Mouse (Mus musculus): Measurements from ENCODE around the gene Stam. TPM values are rescaled to one million over a fixed set of nuclear protein-coding genes. Genes with fewer than 3 reads are reported as not detected.
A peak's percentile ranks its signal among the peaks of the same experiment; 100 is the strongest.
"Not testable (repeated sequence)": the region's sequence is repeated elsewhere in the genome, so short reads cannot be mapped to it uniquely, and the experiment has no call there.

Gene Stam
- polyA plus RNA-seq, 1 experiment from 2014 or later: 81.1 TPM

DNA sequence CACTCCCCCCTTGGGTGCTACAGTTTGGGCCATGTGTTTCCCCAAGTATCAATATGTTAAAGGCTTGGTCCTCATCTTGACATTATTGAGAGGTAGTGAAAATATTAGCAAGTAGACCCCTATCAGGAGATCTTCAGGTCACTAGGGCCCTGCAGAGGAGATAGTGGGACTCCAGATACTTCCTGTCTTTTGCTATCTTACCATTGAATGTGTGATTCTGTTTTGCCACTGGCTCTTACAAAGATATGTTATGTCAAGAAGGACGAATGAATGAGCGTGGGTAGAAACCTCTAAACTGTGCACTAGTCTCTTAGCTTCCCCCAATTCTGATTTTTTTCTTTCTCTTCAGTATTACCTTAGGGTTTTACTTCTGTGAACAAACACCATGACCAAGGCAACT, 4.9 kb upstream of the Stam start:
- no peak for DNase-seq (ENCODE audit: low spot score)
- no peaks in the 10 kb centered on the region for H3K9me3 ChIP-seq
- no peaks in the 10 kb centered on the region for H3K27me3 ChIP-seq (ENCODE audit: insufficient read depth, poor library complexity, severe bottlenecking)
- no peaks in the 10 kb centered on the region for H3K36me3 ChIP-seq
- no peak overlapping the region for H3K27ac ChIP-seq
- WGBS: 84% methylated on average over 2 of the region's 2 CpGs
- no peak overlapping the region for H3K4me3 ChIP-seq
- H3K4me1 ChIP-seq (replicated peaks): peaks cover 8% of the 10 kb centered on the region; the same call in 1 of the 2 replicates

DNA sequence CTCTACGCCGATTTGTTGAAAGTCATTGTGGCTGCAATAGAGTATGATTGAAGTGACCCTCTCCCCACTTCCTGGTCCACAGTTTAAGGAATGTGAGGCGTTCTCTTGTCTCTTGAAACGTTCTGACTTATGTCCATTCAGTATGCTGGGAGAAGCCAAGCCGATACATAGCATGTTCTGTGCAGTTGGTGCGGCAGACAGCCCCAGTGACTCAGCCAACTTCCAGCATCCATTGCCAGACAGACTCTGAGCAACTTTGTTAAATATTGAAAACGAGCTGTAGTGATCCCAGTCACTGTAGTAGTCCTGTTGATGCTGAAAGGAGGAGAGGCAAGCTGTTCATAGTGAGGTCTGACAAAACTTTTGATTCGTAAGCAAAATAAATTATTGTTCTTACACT, 3.4 kb upstream of the Stam start:
- Histone ChIP-seq H3K27me3 (ENCODE audit: insufficient read depth, poor library complexity, severe bottlenecking) (no peaks in the 10 kb centered on the region), H3K27ac (no peak overlapping the region), H3K4me3 (no peak overlapping the region), H3K9me3 (no peaks in the 10 kb centered on the region), H3K4me1 (replicated peaks) (peaks cover 14% of the 10 kb centered on the region), H3K36me3 (no peaks in the 10 kb centered on the region)
- DNase-seq (ENCODE audit: low spot score): no peak
- 83% methylated on average over 8 of the region's 8 CpGs for WGBS

DNA sequence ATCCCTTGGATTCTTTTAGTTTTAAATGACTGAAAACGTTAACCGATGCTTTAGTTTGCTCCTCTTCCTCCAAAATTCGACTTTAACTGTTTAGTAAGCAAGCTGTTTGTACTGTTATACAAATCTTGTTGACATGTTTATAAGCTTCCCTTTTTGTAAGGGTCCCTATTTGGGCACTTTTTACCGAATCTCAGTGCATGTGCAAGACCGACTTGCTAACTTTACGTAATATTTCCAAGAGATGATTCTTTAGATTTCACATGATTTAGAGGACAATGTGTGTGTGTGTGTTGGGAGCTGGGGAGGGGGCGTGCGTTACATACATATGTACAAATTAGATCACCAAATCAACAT, 913 bp upstream of the Stam start:
- Histone ChIP-seq H3K27ac (peak overlapping the region; percentile 100), H3K27me3 (ENCODE audit: insufficient read depth, poor library complexity, severe bottlenecking) (no peaks in the 10 kb centered on the region), H3K36me3 (no peaks in the 10 kb centered on the region), H3K4me1 (replicated peaks) (peaks cover 24% of the 10 kb centered on the region), H3K9me3 (no peaks in the 10 kb centered on the region), H3K4me3 (peak overlapping the region; percentile 87)
- WGBS: 27% methylated on average over 8 of the region's 8 CpGs
- no peak for DNase-seq (ENCODE audit: low spot score)

DNA sequence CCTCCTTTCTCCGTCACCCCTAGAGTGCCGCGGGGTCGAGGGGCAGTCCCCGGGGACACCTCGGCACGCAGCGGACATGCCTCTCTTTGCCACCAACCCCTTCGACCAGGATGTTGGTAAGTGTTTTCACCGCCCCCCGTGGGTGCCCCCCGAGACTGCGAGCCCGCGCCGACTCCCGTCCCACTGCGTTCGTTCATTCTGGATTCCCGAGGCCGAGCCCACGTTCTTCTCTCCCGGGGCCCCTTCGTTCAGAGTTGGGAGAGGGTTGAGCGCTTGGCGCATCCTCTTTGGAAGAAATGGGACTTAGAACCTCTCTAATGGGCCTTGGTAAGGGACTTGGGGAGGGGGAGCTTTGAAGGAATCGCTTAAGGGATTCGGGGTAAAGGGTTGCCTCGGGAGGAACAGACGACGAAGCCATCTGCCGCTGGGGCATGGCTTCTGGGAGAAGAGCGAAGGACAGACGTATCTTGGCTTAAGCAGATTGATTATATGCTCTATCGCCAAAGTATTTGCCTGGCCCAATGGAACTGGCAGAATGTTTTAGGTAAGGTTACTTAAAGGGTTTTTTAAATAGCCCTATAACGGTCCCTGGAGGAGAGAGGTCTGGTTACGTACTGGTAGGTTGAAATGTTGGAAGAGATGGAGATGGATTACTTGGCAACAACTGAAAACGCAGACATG, 463 bp downstream of the Stam start:
- Histone ChIP-seq H3K27me3 (ENCODE audit: insufficient read depth, poor library complexity, severe bottlenecking) (no peaks in the 10 kb centered on the region), H3K36me3 (no peaks in the 10 kb centered on the region), H3K9me3 (no peaks in the 10 kb centered on the region), H3K4me3 (peak overlapping the region; percentile 87), H3K27ac (peak overlapping the region; percentile 100), H3K4me1 (replicated peaks) (peaks cover 24% of the 10 kb centered on the region)
- no peak for DNase-seq (ENCODE audit: low spot score)
- under 1% methylated on average over 38 of the region's 38 CpGs for WGBS

DNA sequence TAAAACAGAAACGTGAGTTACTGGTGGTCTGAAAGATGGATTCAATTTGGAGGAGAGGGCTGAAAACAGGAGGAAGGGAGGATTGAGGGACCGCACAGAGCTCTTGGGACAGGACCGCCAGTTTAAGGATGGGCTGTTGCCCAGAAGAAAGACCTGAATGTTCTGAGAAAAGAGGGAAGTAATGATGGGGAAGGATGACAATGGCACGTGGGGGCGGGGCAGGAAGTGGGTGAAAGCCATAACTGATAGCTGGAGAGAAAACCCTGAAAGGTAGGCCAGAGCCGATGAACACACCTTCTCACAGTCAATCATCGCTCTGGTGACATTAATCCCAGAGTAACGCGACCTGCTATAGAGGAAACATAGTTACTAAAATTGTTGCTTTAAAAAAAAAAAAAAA, 4.6 kb downstream of the Stam start:
- H3K4me1 ChIP-seq (replicated peaks): peaks cover 17% of the 10 kb centered on the region
- not testable (repeated sequence) for DNase-seq (ENCODE audit: low spot score); H3K27ac ChIP-seq; H3K27me3 ChIP-seq (ENCODE audit: insufficient read depth, poor library complexity, severe bottlenecking); H3K4me3 ChIP-seq; H3K36me3 ChIP-seq; H3K9me3 ChIP-seq
- WGBS: 91% methylated on average over 9 of the region's 9 CpGs

DNA sequence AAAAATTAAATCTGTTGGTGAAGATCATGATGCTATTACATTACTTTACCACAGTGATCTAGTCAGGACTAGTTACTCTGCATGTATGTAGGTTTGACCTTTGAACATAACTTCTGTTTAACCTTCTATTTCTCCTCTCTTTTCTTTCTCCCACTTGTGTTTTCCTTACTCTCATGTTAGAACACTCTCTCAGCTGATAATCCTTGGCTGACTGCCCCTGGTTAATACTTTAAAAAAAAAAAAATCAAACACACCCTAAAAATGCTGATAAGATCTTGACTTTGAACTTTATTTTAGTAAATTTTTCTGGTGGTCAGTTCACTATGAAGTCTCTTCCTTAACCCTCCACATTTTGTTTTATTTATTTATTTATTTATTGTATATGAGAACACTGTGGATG, 26.6 kb downstream of the Stam start:
- no peak for DNase-seq (ENCODE audit: low spot score)
- no peak overlapping the region for H3K27ac ChIP-seq
- no peak overlapping the region for H3K4me3 ChIP-seq
- H3K27me3 ChIP-seq (ENCODE audit: insufficient read depth, poor library complexity, severe bottlenecking): no peaks in the 10 kb centered on the region
- peaks cover 39% of the 10 kb centered on the region for H3K36me3 ChIP-seq
- no peaks in the 10 kb centered on the region for H3K4me1 ChIP-seq (replicated peaks)
- peaks cover 14% of the 10 kb centered on the region for H3K9me3 ChIP-seq

DNA sequence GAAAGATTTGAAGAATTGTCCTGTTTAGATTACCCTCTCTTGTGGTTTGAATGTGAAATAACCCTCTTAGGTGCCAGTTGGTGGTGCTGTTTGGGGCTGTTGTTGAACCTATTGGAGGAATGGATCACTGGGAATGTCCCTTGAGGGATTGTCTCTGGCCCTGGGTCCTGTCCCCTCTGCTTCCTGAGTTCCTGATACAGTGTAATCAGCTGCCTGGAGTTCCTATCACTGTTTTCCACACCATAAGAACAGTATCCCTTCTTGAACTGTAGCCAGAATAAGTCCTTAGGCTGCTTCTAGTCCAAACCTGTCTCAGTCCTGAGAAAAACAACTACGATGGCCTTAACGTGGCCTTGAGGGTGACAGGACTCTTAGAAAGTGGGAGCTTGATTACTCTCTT, 28.7 kb downstream of the Stam start:
- 0 out of 2 replicates have a peak, but pooled peaks cover 3% of the 10 kb centered on the region for H3K9me3 ChIP-seq
- H3K4me3 ChIP-seq: no peak overlapping the region
- H3K27me3 ChIP-seq (ENCODE audit: insufficient read depth, poor library complexity, severe bottlenecking): no peaks in the 10 kb centered on the region
- H3K4me1 ChIP-seq (replicated peaks): no peaks in the 10 kb centered on the region
- DNase-seq (ENCODE audit: low spot score): no peak
- H3K27ac ChIP-seq: no peak overlapping the region
- H3K36me3 ChIP-seq: peaks cover 28% of the 10 kb centered on the region
- WGBS: 92% methylated on average over 2 of the region's 2 CpGs

DNA sequence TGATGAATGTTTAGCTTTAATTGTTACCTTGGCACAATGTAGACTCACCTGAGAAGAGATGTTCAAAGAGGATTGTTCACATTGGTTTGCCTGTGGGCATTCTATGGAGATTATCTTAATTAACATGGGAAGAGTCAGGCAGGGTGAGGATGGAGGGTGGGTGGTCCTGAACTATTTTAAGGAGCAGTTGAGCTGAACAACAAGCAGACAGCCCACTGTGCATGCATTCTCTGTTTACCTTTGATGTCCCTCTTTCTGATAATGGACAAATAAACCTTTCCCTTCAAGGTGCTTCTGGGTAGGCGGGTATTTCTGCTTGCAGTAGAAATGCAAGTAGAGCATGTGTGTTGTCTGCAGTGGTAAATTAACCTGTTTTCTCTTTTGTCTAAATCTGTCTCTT, 30.0 kb downstream of the Stam start:
- no peak overlapping the region for H3K4me3 ChIP-seq
- WGBS: 92% methylated on average over 1 of the region's 1 CpGs
- peaks cover 32% of the 10 kb centered on the region for H3K36me3 ChIP-seq
- no peaks in the 10 kb centered on the region for H3K9me3 ChIP-seq
- H3K4me1 ChIP-seq (replicated peaks): no peaks in the 10 kb centered on the region
- no peak for DNase-seq (ENCODE audit: low spot score)
- no peaks in the 10 kb centered on the region for H3K27me3 ChIP-seq (ENCODE audit: insufficient read depth, poor library complexity, severe bottlenecking)
- H3K27ac ChIP-seq: no peak overlapping the region

DNA sequence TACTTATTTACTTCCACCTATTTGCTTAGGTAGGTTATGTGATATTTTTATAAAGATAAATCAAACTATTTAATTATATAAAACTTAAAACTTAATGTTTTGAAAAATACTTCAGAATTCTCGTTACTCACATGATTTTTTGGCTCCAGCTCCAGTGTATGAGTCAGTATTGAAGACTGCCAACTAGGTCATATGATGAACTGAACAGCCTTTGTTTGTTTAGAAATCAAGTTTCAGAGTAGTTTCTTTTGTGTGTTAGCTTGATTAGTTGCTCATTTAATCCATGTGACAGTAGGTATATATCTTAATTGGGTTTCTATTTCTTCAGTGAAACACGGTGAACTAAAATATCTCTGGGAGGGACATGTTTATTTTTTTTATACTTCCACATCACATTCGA, 33.8 kb downstream of the Stam start:
- Histone ChIP-seq H3K27me3 (ENCODE audit: insufficient read depth, poor library complexity, severe bottlenecking) (no peaks in the 10 kb centered on the region), H3K9me3 (no peaks in the 10 kb centered on the region), H3K4me1 (replicated peaks) (no peaks in the 10 kb centered on the region), H3K4me3 (no peak overlapping the region), H3K36me3 (peaks cover 29% of the 10 kb centered on the region), H3K27ac (no peak overlapping the region)
- WGBS: 86% methylated on average over 3 of the region's 3 CpGs
- DNase-seq (ENCODE audit: low spot score): no peak

DNA sequence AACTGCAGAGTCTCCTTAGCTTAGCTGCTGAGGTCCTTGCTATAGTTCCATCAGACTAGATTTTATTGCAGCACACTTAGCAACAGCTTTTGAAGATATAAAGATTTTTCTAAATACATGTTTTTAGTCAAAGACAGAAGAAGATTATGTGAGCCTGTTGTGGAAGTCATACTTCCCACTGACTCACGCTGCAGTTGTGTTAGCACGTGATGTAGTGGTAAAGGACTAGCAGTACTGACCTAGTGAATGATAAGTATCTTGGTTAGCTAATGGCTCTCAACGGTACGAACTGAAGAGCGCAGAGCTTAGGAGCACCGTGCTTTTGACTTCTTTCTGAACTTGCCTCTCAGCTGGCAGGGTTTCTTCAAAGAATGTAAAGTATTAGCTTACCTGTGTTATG, 52.5 kb downstream of the Stam start:
- Histone ChIP-seq H3K36me3 (peaks cover 36% of the 10 kb centered on the region), H3K27ac (no peak overlapping the region), H3K4me3 (no peak overlapping the region), H3K9me3 (no peaks in the 10 kb centered on the region), H3K4me1 (replicated peaks) (no peaks in the 10 kb centered on the region), H3K27me3 (ENCODE audit: insufficient read depth, poor library complexity, severe bottlenecking) (no peaks in the 10 kb centered on the region)
- no peak for DNase-seq (ENCODE audit: low spot score)
- 95% methylated on average over 6 of the region's 6 CpGs for WGBS

DNA sequence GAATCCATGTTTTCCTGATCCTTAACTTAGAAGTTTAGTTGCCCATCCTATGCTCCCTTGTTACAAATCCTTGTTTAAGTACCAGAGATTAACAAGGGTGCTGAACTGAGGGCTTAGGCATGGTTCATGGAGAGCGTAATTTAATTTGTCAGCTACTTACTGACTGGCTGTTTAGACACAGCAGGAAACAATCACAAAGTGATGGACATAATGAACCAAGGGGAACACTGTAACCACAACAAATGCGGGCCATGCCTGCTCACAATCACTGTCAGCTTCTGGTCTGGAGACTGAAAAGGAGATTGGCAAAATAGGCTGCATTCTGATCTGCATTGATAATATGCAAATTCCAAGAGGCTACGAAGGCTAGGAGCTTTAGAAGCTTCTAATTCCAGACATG, 53.7 kb downstream of the Stam start:
- Histone ChIP-seq H3K27me3 (ENCODE audit: insufficient read depth, poor library complexity, severe bottlenecking) (no peaks in the 10 kb centered on the region), H3K4me1 (replicated peaks) (no peaks in the 10 kb centered on the region), H3K9me3 (no peaks in the 10 kb centered on the region), H3K36me3 (peaks cover 48% of the 10 kb centered on the region), H3K4me3 (no peak overlapping the region), H3K27ac (no peak overlapping the region)
- WGBS: 76% methylated on average over 3 of the region's 3 CpGs
- no peak for DNase-seq (ENCODE audit: low spot score)

DNA sequence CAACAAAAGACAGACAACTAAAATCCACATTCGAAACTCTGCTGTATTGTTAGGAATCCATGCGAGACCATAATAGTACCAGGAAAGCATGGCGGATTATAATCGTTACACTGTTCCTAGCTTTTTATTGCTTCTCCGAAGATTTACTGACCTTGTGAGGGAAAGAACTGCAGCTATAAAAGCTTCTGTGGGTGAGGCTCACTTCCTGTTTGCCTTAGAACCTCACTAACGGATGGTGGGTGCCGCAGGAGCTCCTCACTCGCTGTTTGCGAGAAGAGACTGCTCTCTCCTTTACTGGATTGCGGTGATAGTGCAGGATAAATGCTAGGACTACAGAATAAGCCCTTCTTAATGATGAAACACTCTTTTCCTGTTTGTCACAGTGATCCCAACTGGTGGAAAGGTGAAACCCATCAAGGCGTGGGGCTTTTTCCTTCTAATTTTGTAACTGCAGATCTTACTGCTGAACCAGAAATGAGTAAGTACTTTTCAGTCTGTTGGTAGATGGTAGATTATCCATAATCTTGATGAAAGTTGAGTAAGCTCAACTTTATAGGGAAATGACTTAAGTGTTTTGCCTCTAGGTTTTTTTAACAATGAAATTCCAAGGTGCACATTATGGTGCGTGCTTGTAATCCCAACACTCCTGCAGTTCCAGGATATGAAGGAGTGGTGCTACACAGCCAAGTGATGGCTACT, 56.9 kb downstream of the Stam start:
- Histone ChIP-seq H3K4me3 (no peak overlapping the region), H3K27me3 (ENCODE audit: insufficient read depth, poor library complexity, severe bottlenecking) (no peaks in the 10 kb centered on the region), H3K27ac (no peak overlapping the region), H3K4me1 (replicated peaks) (no peaks in the 10 kb centered on the region), H3K36me3 (peaks cover 59% of the 10 kb centered on the region), H3K9me3 (no peaks in the 10 kb centered on the region)
- WGBS: 95% methylated on average over 12 of the region's 12 CpGs
- DNase-seq (ENCODE audit: low spot score): no peak

DNA sequence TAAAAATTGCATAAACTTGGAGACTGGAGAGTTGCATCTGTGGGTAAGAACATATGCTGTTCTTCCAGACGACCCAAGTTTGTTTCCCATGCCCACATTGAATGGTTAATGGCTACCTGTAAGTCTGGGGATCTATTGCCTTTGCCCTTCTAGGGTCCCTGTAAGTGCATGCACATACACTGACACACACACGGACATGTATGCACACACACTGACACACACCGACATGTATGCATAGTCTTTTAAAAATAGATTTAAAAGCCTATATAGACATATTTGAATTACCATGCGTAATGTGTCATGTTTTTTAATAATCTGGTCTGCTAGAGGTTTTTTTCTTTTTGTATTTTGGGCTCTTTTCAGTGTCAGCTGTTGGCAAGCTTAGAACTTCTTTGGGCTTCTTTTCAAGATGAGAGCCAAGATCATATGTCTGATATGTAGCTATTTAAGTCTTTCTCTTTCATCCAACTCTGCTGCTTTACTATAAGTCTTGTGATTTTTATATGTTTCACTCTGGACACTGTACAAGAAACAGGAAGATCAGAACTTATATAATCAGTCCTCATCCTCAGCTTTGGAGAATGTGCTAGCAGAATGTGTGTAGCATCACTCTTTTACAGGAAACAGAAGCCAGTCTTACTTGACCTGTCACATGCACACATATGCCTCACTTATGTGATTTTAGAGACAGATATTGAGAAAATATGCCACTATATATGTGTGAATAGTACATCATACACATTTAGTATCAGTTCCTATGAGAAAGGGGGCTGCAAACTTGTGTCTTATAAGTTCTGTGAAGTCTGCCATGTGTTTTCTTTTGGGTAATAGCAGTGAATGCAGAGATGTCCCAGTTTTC, 58.8 kb downstream of the Stam start:
- 94% methylated on average over 4 of the region's 4 CpGs for WGBS
- peaks cover 69% of the 10 kb centered on the region for H3K36me3 ChIP-seq
- no peak overlapping the region for H3K4me3 ChIP-seq
- DNase-seq (ENCODE audit: low spot score): no peak
- H3K27me3 ChIP-seq (ENCODE audit: insufficient read depth, poor library complexity, severe bottlenecking): no peaks in the 10 kb centered on the region
- no peak overlapping the region for H3K27ac ChIP-seq
- no peaks in the 10 kb centered on the region for H3K4me1 ChIP-seq (replicated peaks)
- H3K9me3 ChIP-seq: no peaks in the 10 kb centered on the region

All from hindbrain, embryonic 10.5 days (tissue).